Mouse (Mus musculus) olfactory bulb, adult 2 months (tissue): ENCODE data around the gene Eif4e3.

ENCODE experiments used
- CTCF ChIP-seq: fragments of 200-500 bp; IDR thresholded peaks from 2 replicates; pipeline ENCODE4 v1.5.1; 2012; ENCODE audit warnings: low read depth, mild to moderate bottlenecking, low read length, moderate library complexity; ENCODE audit not compliant: insufficient read depth
- POLR2A ChIP-seq: fragments of 200-500 bp; IDR thresholded peaks from 2 replicates; pipeline ENCODE4 v1.6.1; 2012; ENCODE audit warnings: mild to moderate bottlenecking, low read depth, low read length, moderate library complexity; ENCODE audit not compliant: insufficient read depth

DNA sequence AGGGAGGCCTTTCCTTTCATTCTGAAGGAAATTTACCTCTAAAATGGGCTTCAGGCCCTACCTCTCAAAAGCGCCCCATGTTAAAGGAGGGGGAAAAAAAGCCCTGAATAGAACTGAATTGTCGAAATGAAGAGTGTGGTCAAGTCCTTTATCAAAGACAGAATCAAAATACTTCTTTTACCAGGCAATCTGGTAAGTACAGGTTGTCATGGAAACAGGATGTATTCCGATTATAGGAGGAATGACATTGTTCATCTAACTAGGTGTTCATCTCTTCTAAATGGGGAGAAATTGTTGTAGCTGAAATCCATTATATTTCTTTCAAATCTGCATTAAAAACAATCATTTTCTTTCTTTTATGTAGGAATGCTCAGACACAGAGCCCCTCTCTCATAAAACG, 7.9 kb upstream of the Eif4e3 start:
- no peak for TF ChIP-seq CTCF
- no peak for TF ChIP-seq POLR2A
